Mouse (Mus musculus) cerebellum, adult 18-20 months (tissue): ENCODE data around the gene Fgf13.

Experiments
- DNase-seq, 2 experiments: peaks; one replicate each; pipeline ENCODE4 v3.0.0; 2021

Fgf13 gene

DNA sequence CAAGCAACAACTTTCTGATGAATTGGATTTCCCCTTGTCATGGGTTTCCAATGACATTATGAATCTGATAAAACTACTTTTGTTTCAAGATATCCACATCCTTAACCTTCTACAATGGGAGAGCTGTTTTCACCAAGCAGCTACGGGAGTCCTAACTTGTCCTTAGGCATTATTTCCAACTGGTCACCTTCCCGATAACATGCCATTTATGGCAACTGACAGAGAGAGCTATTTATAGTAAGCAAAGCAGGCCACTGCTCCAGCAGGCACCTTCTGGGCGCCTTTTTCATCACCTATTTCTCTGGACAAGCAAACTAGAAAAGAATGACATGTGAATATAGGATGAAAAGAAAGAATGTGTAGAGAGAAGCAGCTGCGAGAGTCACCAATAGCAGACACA, 385.5 kb downstream of the Fgf13 start:
- peak; percentile 12 to 13 for DNase-seq

DNA sequence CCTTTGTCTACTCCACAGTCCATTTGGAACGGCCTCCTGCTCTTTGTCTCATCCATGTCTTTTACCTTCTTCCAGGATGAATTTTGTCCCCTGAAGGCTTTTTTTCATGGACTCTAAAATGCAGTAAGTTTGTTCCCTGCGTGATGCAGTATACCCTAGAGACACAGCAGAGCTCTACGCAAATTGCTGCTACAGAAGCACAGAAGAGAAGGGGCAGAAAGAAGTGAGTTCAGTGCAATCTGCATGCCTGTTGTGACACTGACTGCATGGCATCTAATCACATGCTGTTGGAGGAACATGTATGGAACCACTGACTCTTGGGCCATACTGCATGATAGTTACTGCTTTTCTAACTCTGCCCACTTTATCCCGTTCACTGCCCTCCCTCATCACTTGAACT, 388.2 kb downstream of the Fgf13 start:
- DNase-seq = no peak

DNA sequence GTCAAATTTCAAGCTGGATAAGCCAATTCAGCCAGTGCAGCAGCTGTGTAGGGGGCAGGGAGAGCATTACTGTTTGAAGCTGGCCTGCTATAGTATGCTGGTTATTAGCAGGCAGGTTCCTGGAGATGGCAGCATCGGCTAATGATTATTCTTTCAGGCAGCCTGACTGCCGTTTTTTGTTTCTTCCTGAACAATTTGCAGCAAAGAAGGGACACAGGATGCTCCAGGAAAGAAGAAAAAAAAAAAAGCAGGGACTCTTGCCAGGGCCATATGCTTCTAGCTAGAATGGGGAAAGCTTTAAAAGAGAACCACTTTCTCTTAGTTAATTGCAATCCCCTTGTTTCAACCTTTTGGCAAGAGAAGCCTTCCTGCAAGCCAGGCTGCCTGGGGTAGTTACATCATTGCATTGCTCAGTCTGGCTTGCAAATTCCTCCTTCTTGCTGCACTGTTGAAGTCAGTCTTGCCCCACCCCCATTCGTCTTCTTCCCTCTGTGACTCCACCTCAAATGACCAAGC, 388.7 kb downstream of the Fgf13 start:
- DNase-seq = peak; percentile 59 to 64

DNA sequence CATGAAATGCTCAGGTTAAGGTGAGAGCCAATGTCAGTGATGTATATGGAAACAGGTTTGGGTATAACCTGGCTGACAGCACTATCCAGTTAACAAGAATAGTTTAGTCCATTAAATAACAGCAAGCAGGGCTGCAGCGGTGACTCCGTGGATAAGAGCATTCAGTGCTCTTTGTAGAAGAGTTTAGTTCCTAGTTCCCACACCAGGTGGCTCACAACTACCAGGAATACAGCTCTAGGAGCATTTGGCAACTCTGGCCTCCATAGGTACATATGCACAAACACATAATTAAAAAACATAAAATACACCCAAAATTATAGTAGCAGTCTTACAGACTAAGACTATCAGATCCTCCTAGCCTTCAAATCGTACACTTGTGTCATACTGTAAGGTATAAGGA, 390.2 kb downstream of the Fgf13 start:
- no peak for DNase-seq

DNA sequence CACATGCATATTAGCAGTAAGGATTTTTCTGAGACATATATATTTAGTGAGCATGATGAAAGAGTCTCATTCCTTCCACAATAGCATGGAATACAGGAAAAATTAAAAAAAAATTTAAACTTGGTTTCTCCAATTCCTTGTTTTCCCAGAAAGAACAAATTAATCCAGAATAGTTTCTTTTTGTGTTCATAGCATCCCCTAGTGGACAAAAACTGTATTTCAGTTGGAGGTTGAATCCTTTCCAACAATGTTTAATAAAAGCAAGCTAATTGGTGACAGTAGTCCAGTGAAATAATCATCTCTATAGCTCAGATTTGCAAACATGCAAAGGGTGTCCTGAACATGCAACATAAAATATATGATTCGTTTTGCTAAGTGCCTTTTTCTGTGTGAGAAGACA, 395.7 kb downstream of the Fgf13 start:
- DNase-seq = no peak

DNA sequence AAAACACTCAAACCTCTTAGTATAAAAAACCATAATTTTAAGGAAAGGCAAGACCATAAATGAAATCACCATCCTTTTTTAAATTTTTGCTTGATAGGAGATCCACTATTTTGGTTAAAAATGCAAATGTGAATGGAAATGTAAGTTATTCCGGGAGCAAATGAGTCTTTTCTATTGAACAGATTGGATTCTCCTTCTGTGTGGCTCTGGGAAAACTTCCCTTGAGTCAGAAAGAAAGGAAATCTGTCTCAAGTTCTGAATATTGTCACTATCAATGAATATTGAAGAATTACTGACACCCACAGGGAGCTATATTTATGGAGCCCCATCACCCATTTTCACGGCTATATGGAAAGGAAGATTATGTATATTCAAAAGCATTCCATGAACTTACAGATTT, 401.1 kb downstream of the Fgf13 start:
- DNase-seq = no peak

DNA sequence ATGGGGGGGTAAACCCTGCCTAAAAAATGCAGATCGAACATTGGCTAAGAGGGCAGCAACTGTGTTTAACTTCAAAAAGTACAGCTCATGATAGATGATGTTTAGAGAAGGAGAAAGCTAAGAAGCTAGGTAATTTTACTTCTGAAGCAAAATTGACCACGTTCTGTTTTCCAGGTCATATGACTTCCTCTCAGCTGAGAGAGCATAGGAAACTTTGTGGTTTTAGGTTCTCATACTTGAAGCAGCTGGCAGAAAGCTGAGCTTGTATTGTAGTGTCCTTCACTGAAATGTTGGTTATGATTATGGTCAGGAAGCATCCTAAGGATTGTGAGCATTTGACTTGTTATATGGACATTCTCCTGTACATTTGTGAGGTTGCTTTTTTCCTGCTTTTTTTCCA, 425.9 kb downstream of the Fgf13 start:
- no peak for DNase-seq

DNA sequence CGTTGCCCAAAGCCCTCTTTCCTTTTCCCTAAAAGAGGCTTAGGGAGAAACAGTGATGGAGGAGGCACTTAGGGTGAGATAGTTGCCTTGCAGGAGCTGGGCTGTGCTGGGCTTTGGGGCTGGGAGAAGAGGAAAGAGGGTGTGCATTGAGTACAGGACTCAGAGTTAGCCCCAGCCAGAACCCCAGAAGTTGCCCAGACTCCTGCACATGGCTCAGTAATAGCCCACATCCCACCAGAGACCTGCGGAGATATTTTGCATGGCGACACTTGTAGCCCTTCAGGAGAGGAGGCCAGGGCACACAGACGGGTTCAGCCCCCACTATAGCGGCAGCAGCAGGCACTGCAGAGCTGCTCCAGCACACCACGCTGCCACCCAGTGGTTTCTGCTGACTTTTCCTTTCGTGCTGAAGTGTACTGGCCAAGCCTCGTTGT, 432.9 kb downstream of the Fgf13 start:
- peak; percentile 20 to 23 for DNase-seq

DNA sequence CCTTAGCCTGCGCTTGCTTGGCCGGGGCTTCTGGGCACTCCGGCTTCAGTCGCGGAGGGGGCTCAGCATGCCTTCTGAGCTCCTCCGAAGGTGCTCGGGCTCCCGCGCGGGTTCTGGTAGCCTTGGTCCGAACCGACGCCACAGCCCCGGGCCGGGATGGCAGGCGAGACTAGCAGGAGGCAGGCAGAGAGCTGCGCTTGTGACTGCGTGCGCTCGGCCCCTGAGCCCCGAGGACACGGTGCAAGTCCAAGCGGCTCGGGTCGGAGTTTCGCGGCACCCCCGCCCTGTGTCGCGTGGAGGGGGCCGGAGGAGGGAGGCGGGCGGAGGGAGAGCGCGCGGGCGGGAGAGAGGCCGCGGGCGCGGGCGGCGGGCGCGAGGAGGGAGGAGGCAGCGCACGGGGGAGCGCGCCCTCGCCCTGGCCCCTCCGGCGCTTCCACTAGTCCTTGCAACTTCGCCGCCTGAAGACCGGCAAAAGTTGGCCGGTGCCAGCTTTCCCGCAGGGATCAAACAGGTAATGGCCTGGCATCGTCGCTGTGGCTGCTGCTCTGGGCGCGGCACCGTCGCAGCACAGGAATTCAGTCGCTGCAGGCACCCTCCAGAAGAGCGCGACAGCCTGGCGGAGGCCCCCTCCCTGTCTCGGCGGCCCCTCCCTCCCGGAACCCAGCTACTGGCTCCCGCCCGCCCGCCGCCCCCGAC, 433.6 kb downstream of the Fgf13 start:
- peak; percentile 7 to 33 for DNase-seq

DNA sequence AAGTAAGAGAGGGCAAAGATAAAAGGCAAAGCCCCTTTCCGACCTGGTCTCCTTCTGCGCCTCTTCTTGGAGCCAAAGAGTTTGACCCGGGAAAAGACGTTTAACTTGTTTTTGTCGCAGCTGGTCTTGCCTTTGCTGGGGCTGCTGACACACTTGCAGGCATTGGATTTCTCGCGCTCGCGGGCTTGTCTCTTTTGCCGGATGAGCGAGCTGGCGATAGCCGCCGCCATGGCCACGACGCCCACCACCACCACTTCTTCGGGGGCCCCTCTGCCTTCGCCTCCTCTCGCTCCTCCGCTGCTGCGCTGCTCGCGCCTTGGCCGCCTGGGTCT, 434.1 kb downstream of the Fgf13 start:
- peak in 1 of 2 experiments; percentile 1 for DNase-seq

DNA sequence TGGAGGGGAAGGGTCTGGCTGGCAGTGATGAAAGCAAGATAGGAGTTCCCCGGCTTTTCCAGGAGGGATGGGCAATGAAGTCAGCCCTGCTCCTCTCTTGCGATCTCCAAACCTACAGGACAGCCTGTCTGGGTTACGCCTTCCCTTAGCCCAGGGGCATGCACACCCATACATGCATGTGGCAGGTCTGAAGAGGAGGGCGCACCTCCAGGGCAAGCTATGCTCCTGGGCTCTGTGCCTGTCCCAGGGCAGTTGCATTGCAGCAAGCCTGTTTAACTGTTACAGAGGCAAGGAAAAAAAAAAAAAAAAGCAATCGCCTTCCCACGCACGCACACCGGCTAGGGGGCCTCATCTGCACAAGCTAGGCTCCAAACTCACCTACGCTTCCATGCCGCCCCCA, 434.5 kb downstream of the Fgf13 start:
- peak in 1 of 2 experiments; percentile 16 for DNase-seq

DNA sequence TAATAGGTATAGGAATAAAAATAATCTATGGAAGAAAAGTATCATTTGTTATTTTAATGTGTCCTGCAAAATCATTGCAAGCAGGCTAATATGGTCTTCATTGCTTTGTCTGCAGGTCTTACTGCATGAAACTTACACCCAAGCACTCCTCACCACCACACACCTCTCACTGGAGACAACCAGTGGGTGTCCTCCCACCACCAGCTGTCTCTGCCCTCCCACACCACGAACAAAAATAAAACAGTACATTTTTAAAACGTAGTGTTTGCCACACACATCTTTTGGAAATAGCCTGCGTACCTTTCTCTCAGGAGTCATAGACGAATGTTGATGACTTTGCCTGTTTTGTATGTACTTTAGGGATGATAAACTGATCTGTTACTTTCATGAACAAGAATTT, 441.2 kb downstream of the Fgf13 start:
- no peak for DNase-seq

DNA sequence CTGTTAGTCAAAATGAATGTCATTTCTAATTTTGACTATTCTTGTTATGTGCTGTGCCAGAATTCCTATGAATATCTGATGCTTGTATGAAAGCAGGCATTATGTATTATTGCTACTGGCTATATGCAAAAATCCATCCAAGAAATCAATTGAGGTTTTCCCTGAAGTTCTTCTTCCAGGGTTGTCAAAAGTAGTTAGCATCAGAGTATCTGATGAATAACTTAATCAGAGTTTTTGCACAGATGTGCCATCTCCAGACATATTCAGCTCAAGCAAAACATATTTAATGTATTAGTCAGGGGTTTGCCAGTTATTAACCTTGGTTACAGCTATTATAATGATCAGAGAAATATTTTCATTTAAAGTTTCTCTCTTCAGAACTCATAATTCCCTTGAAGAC, 454.7 kb downstream of the Fgf13 start:
- no peak for DNase-seq

DNA sequence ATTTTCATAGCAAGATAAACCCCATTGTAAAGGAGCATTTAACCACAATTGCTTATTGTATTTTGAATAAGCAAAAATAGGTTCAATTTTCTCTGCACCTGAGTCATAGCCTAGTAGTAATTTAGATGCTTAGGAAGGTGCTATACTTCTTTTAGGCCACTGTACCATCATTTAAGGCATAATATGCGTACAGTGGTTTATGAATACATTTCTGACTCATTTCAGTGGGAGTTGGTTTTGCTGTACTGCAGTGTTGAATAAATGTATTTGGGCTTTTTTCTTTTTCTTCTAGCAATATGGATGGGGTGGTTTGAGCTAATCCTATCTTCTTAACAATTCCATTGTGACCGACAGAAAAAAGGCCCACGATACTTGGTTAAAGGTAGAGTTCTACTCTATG, 481.9 kb downstream of the Fgf13 start:
- no peak for DNase-seq

DNA sequence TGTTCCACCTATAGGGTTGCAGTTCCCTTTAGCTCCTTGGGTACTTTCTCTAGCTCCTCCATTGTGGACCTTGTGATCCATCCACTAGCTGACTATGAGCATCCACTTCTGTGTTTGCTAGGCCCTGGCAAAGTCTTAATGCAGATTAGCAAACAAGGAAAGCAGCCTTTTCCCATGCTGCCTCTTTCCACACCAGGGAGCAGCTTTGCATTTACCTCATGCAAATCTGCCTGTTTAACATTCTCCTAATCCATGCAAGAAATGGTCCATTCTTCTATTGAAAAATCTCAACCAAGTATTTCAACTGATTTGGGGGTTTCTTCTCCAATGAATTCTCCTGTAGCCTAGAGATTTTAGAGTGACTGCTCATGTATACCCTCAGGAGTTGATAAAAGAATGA, 487.4 kb downstream of the Fgf13 start:
- DNase-seq = no peak

DNA sequence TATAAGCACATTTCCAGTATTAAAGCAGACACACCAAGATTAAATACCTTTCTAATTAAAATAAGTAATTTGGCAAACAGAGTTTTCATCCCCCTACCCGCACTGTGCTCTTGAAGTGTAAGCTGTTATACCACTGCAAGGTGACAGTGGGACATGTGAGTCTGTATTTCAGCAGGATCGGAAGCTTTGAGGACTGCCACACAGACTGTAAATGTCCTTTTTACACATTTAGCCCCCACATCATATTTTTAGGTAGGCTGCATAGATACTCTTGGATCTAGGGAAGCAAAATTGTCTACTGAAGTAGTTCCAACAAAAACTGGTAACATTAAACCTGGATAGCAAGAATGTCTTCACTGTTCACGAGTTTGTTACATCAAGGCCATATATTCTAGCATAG, 495.8 kb downstream of the Fgf13 start:
- no peak for DNase-seq

DNA sequence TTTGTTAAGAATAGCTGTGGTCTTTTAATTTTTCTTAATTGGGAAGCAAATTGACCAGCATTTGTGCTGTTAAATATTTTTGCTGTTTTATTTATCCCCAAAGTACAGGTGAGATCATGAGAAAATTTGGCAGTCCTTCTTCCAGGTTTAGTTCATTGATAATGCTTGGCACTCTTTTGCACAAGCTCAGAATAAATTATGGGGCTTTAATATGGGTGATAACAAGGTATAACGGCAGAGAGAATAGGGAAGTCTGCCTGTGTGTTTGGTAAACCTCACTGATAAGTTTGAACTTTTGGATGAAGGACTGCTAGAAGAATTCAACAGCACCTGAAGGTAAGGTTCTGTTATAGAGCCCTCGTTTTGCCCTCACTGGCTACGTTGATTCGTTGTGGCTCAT, 504.7 kb downstream of the Fgf13 start:
- no peak for DNase-seq

DNA sequence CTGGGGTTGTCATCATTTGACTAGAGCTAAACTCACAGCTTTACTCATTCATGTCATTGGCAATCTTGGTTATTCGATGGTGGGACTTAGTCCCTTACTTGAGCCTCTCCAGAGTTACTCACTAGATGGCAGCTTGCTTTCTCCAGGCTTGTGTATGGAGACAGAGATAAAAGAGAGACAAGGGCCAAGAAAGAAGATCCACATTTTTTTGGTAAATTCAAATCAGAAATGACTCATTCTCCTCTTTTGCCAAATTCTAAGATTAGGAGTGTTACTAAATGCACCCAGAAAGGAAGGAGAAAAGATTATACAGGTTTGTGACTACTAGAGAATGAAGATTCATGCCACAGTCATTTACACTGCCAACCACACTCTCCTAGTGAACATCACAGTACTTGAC, 532.9 kb downstream of the Fgf13 start:
- no peak for DNase-seq
